Mouse (Mus musculus) erythroblast, embryonic 14.5 days (primary cell): ENCODE data around the gene Ncoa4.

Source experiments
- GATA1 ChIP-seq: IDR thresholded peaks from 2 replicates; pipeline ENCODE4 v1.6.1; 2012; ENCODE audit warnings: low read length, inconsistent platforms, mixed read lengths
- TAL1 ChIP-seq: IDR thresholded peaks from 3 replicates; pipeline ENCODE4 v1.6.1; 2012; ENCODE audit warnings: low read length, inconsistent platforms, mixed read lengths

- TF ChIP-seq GATA1 (no peak), TAL1 (no peak)
Measured at GRCm38 (mm10) chr14:32160563-32160962, 898 bp downstream of the Ncoa4 start.
